In the genomic region with DNA sequence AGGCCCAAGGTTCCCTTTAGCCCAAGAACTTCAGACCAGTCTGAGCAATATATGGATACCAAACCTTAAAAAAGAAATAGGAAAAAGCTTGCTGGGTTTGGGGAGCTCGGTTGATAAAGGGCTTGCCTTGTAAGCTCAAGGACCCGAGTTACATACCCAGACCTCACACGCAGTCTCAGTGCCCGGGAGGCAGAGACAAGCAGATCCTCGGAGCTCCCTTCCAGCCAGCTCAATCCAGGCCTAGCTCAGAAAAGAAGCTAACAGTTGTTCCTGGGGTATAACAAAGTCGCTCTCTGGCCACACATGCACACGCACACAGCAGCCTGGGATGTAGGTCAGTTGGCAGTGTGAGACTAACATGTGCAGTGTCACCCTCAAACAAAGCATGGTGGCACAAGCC, we compare ENCODE assay signal across 20 mouse cellular contexts. TPM values are rescaled to one million over a fixed set of nuclear protein-coding genes. Genes with fewer than 3 reads are reported as not detected.
A peak's percentile ranks its signal among the peaks of the same experiment; 100 is the strongest.
DNase-seq lines count a peak whose midpoint lies in the region; ATAC-seq and TF ChIP-seq lines count a peak whose summit lies in the region.
"Had no signal": no experiment of that assay in that cellular context is flagged by ENCODE, and none has a peak within 500 bp of the region (broad histone marks: within the 10 kb centered on the region; RNA-seq: fewer than 3 reads in every experiment).

No protein-coding gene starts in this region.

- H3K4me3 ChIP-seq in heart, adult 2 months = no peak overlapping the region
- no peak overlapping the region for H3K4me3 ChIP-seq in hindbrain, postnatal 0 days (ENCODE audit: low read length)
- no peak overlapping the region for H3K4me3 ChIP-seq in hindbrain, embryonic 10.5 days
- no peak overlapping the region for H3K4me3 ChIP-seq in embryonic facial prominence, embryonic 14.5 days (ENCODE audit: low read depth, low read length)
- H3K4me3 ChIP-seq in limb, embryonic 15.5 days = no peak overlapping the region
- H3K4me3 ChIP-seq in neural tube, embryonic 15.5 days (replicated peaks) = no peak overlapping the region
- H3K4me3 ChIP-seq: erythroblast, embryonic 14.5 days; midbrain, embryonic 15.5 days had no signal

- TF ChIP-seq POLR2A in heart, adult 2 months (IDR thresholded peaks at IDR 0.05; ENCODE audit: insufficient read depth, low read depth, low read length) = no peak

- no peak for ATAC-seq in hindbrain, postnatal 0 days
- no peak for ATAC-seq in embryonic facial prominence, embryonic 14.5 days (ENCODE audit: low read depth)
- no peak for ATAC-seq in limb, embryonic 15.5 days (ENCODE audit: insufficient number of reproducible peaks, low FRiP score, low TSS enrichment, low read depth)
- ATAC-seq in neural tube, embryonic 15.5 days (ENCODE audit: low FRiP score) = no peak
- ATAC-seq: forebrain, embryonic 14.5 days; midbrain, embryonic 15.5 days had no signal

- no peak for DNase-seq in heart, adult 2 months
- DNase-seq in heart, postnatal 25 days (ENCODE audit: low spot score) = no peak
- DNase-seq in hindbrain, postnatal 0 days (ENCODE audit: low spot score) = no peak
- no peak for DNase-seq in hindbrain, embryonic 10.5 days (ENCODE audit: low spot score)
- DNase-seq in embryonic facial prominence, embryonic 14.5 days (ENCODE audit: low spot score) = no peak
- DNase-seq in spleen, postnatal 36 days (ENCODE audit: low spot score in 2 of 2) = no peak
- DNase-seq: adrenal gland, postnatal 25 days; B cell, adult 2 months; cerebellum, adult 9-10 months; kidney, adult 18-20 months; kidney, postnatal 10 days; lung, adult 2 months; right cerebral cortex, postnatal 14 days; thymus, postnatal 14 days had no signal

- no peaks in the 10 kb centered on the region for H3K36me3 ChIP-seq in heart, adult 2 months (ENCODE audit: control insufficient read depth, insufficient read depth, low read length)
- no peaks in the 10 kb centered on the region for H3K36me3 ChIP-seq in hindbrain, postnatal 0 days (ENCODE audit: insufficient read depth, low read length)
- no peaks in the 10 kb centered on the region for H3K36me3 ChIP-seq in hindbrain, embryonic 10.5 days
- H3K36me3 ChIP-seq in embryonic facial prominence, embryonic 14.5 days (ENCODE audit: control insufficient read depth, insufficient read depth, low read length) = no peaks in the 10 kb centered on the region
- H3K36me3 ChIP-seq in limb, embryonic 15.5 days = no peaks in the 10 kb centered on the region
- no peaks in the 10 kb centered on the region for H3K36me3 ChIP-seq in neural tube, embryonic 15.5 days
- H3K36me3 ChIP-seq: midbrain, embryonic 15.5 days had no signal

- H3K4me1 ChIP-seq in heart, adult 2 months (ENCODE audit: control insufficient read depth, insufficient read depth, low read length) = peaks cover 1% of the 10 kb centered on the region; the same call in 1 of the 2 replicates
- no peaks in the 10 kb centered on the region for H3K4me1 ChIP-seq in hindbrain, postnatal 0 days (ENCODE audit: insufficient read depth, low read length)
- peaks cover 9% of the 10 kb centered on the region; the same call in 1 of the 2 replicates for H3K4me1 ChIP-seq in hindbrain, embryonic 10.5 days (replicated peaks)
- 0 out of 2 replicates have a peak, but pooled peaks cover 4% of the 10 kb centered on the region for H3K4me1 ChIP-seq in embryonic facial prominence, embryonic 14.5 days (ENCODE audit: control insufficient read depth, insufficient read depth, low read length)
- peaks cover 8% of the 10 kb centered on the region; the same call in 1 of the 2 replicates for H3K4me1 ChIP-seq in limb, embryonic 15.5 days
- H3K4me1 ChIP-seq in neural tube, embryonic 15.5 days = no peaks in the 10 kb centered on the region
- H3K4me1 ChIP-seq: midbrain, embryonic 15.5 days had no signal

- no peaks in the 10 kb centered on the region for H3K79me2 ChIP-seq in heart, adult 2 months (replicated peaks; ENCODE audit: control insufficient read depth, insufficient read depth, low read length)

- H3K27ac ChIP-seq in heart, adult 2 months = peak overlapping the region; percentile 42
- H3K27ac ChIP-seq in hindbrain, postnatal 0 days = 0 out of 2 replicates have a peak overlapping the region, but pooled peaks have one; percentile 60
- H3K27ac ChIP-seq in hindbrain, embryonic 10.5 days = no peak overlapping the region
- H3K27ac ChIP-seq in embryonic facial prominence, embryonic 14.5 days (replicated peaks; ENCODE audit: low read depth, low read length) = peak overlapping the region; percentile 68; the same call in 1 of the 2 replicates
- peak overlapping the region; percentile 69 for H3K27ac ChIP-seq in limb, embryonic 15.5 days
- no peak overlapping the region for H3K27ac ChIP-seq in neural tube, embryonic 15.5 days (replicated peaks)
- H3K27ac ChIP-seq: midbrain, embryonic 15.5 days had no signal

- WGBS in heart, adult 2 months = 75% methylated on average over 7 of the region's 7 CpGs
- WGBS in hindbrain, postnatal 0 days = 87% methylated on average over 7 of the region's 7 CpGs
- 86% methylated on average over 7 of the region's 7 CpGs for WGBS in hindbrain, embryonic 10.5 days
- WGBS in embryonic facial prominence, embryonic 14.5 days = 87% methylated on average over 7 of the region's 7 CpGs
- WGBS in limb, embryonic 15.5 days = 83% methylated on average over 7 of the region's 7 CpGs
- 89% methylated on average over 7 of the region's 7 CpGs for WGBS in neural tube, embryonic 15.5 days

- no peak for TF ChIP-seq CTCF in heart, adult 2 months (IDR thresholded peaks at IDR 0.05)
- TF ChIP-seq CTCF in hindbrain, postnatal 0 days (IDR thresholded peaks at IDR 0.05; ENCODE audit: low read depth) = no peak

- TF ChIP-seq EP300 in heart, adult 2 months (IDR thresholded peaks at IDR 0.05; ENCODE audit: insufficient read depth, low read depth, low read length) = no peak

- no peaks in the 10 kb centered on the region for H3K27me3 ChIP-seq in heart, adult 2 months (ENCODE audit: control insufficient read depth, insufficient read depth, low read length)
- no peaks in the 10 kb centered on the region for H3K27me3 ChIP-seq in hindbrain, postnatal 0 days (ENCODE audit: insufficient read depth, low read length)
- no peaks in the 10 kb centered on the region for H3K27me3 ChIP-seq in hindbrain, embryonic 10.5 days (ENCODE audit: insufficient read depth, poor library complexity, severe bottlenecking)
- no peaks in the 10 kb centered on the region for H3K27me3 ChIP-seq in embryonic facial prominence, embryonic 14.5 days (replicated peaks; ENCODE audit: control insufficient read depth, insufficient read depth, low read length)
- H3K27me3 ChIP-seq in limb, embryonic 15.5 days = no peaks in the 10 kb centered on the region
- H3K27me3 ChIP-seq in neural tube, embryonic 15.5 days (replicated peaks) = no peaks in the 10 kb centered on the region
- H3K27me3 ChIP-seq: midbrain, embryonic 15.5 days; Patski had no signal

- no peak overlapping the region for H3K4me2 ChIP-seq in hindbrain, postnatal 0 days (ENCODE audit: low read depth, low read length)
- H3K4me2 ChIP-seq in embryonic facial prominence, embryonic 14.5 days (ENCODE audit: low read depth, low read length) = no peak overlapping the region
- no peak overlapping the region for H3K4me2 ChIP-seq in limb, embryonic 15.5 days
- no peak overlapping the region for H3K4me2 ChIP-seq in neural tube, embryonic 15.5 days
- H3K4me2 ChIP-seq: midbrain, embryonic 15.5 days had no signal

- intact Hi-C loops in heart, adult 2 months (cut with DNase I) = loop anchor here (2.0 to 5.0 kb wide), 3 partner anchors 91 to 231 kb away; no protein-coding TSS in a partner anchor
- intact Hi-C loops in heart, postnatal 25 days (cut with DNase I) = no loop called here

- H3K9me3 ChIP-seq in hindbrain, postnatal 0 days (ENCODE audit: low read length) = no peaks in the 10 kb centered on the region
- H3K9me3 ChIP-seq in hindbrain, embryonic 10.5 days = no peaks in the 10 kb centered on the region
- H3K9me3 ChIP-seq in embryonic facial prominence, embryonic 14.5 days (ENCODE audit: control insufficient read depth, low read length) = no peaks in the 10 kb centered on the region
- no peaks in the 10 kb centered on the region for H3K9me3 ChIP-seq in limb, embryonic 15.5 days
- H3K9me3 ChIP-seq in neural tube, embryonic 15.5 days (replicated peaks) = no peaks in the 10 kb centered on the region
- H3K9me3 ChIP-seq: midbrain, embryonic 15.5 days had no signal

- H3K9ac ChIP-seq in heart, adult 2 months (ENCODE audit: low read depth, low read length) = no peak overlapping the region
- no peak overlapping the region for H3K9ac ChIP-seq in hindbrain, postnatal 0 days (replicated peaks; ENCODE audit: low read length)
- no peak overlapping the region for H3K9ac ChIP-seq in embryonic facial prominence, embryonic 14.5 days (ENCODE audit: low read depth, low read length)
- no peak overlapping the region for H3K9ac ChIP-seq in limb, embryonic 15.5 days
- H3K9ac ChIP-seq in neural tube, embryonic 15.5 days (replicated peaks) = no peak overlapping the region
- H3K9ac ChIP-seq: midbrain, embryonic 15.5 days had no signal

RNA-seq across cellular contexts. Expression of a gene that starts 16.7 kb away (rescaled TPM):
- total RNA-seq in heart, adult 2 months (2021) = 10 to 100 TPM; 57.2 to 70.0 TPM
- 95.6 and 113 TPM in 2 replicates for polyA plus RNA-seq in heart, adult 2 months (2012; rRNA removed)
- 10 to 100 TPM; 63.5 to 64.1 TPM for total RNA-seq in heart, postnatal 25 days (2021)
- total RNA-seq in hindbrain, postnatal 0 days (2014; rRNA removed) = 84.1 and 96.6 TPM in 2 replicates
- polyA plus RNA-seq in hindbrain, postnatal 0 days (2015; fragmentation: Nextera tagmentation; extraction: Ambion mirVana) = 73.3 and 76.2 TPM in 2 replicates
- polyA plus RNA-seq in hindbrain, embryonic 10.5 days (2016; fragmentation: Nextera tagmentation; extraction: Ambion mirVana) = 68.2 and 69.5 TPM in 2 replicates
- 78.3 and 79.8 TPM in 2 replicates for polyA plus RNA-seq in embryonic facial prominence, embryonic 14.5 days (2014; fragmentation: Nextera tagmentation; extraction: Ambion mirVana)
- polyA plus RNA-seq in limb, embryonic 15.5 days (2015; fragmentation: Nextera tagmentation; extraction: Ambion mirVana) = 81.6 and 85.1 TPM in 2 replicates
- 81.6 and 83.1 TPM in 2 replicates for polyA plus RNA-seq in neural tube, embryonic 15.5 days (2015; fragmentation: Nextera tagmentation; extraction: Ambion mirVana)

RNA-seq across cellular contexts. Expression of a gene that starts 47.2 kb away (rescaled TPM):
- 10 to 100 TPM; 30.7 to 34.2 TPM for total RNA-seq in heart, adult 2 months (2021)
- 61.3 and 61.5 TPM in 2 replicates for polyA plus RNA-seq in heart, adult 2 months (2012; rRNA removed)
- 10 to 100 TPM; 36.6 to 37.2 TPM for total RNA-seq in heart, postnatal 25 days (2021)
- total RNA-seq in hindbrain, postnatal 0 days (2014; rRNA removed) = 43.0 and 50.2 TPM in 2 replicates
- polyA plus RNA-seq in hindbrain, postnatal 0 days (2015; fragmentation: Nextera tagmentation; extraction: Ambion mirVana) = 14.0 and 14.4 TPM in 2 replicates
- polyA plus RNA-seq in hindbrain, embryonic 10.5 days (2016; fragmentation: Nextera tagmentation; extraction: Ambion mirVana) = 2.7 and 6.9 TPM in 2 replicates
- 59.2 and 68.0 TPM in 2 replicates for polyA plus RNA-seq in embryonic facial prominence, embryonic 14.5 days (2014; fragmentation: Nextera tagmentation; extraction: Ambion mirVana)
- 59.4 and 64.3 TPM in 2 replicates for polyA plus RNA-seq in limb, embryonic 15.5 days (2015; fragmentation: Nextera tagmentation; extraction: Ambion mirVana)
- polyA plus RNA-seq in neural tube, embryonic 15.5 days (2015; fragmentation: Nextera tagmentation; extraction: Ambion mirVana) = 15.6 and 19.1 TPM in 2 replicates

RNA-seq across cellular contexts. Expression of a gene that starts 58.5 kb away (rescaled TPM):
- 10 to 100 TPM; 24.2 to 26.3 TPM for total RNA-seq in heart, adult 2 months (2021)
- polyA plus RNA-seq in heart, adult 2 months (2012; rRNA removed) = 75.7 and 80.7 TPM in 2 replicates
- total RNA-seq in heart, postnatal 25 days (2021) = 10 to 100 TPM; 29.5 to 31.5 TPM
- total RNA-seq in hindbrain, postnatal 0 days (2014; rRNA removed) = 177 and 188 TPM in 2 replicates
- polyA plus RNA-seq in hindbrain, postnatal 0 days (2015; fragmentation: Nextera tagmentation; extraction: Ambion mirVana) = 131 and 140 TPM in 2 replicates
- polyA plus RNA-seq in hindbrain, embryonic 10.5 days (2016; fragmentation: Nextera tagmentation; extraction: Ambion mirVana) = 149 and 192 TPM in 2 replicates
- polyA plus RNA-seq in embryonic facial prominence, embryonic 14.5 days (2014; fragmentation: Nextera tagmentation; extraction: Ambion mirVana) = 101 and 111 TPM in 2 replicates
- polyA plus RNA-seq in limb, embryonic 15.5 days (2015; fragmentation: Nextera tagmentation; extraction: Ambion mirVana) = 101 and 107 TPM in 2 replicates
- polyA plus RNA-seq in neural tube, embryonic 15.5 days (2015; fragmentation: Nextera tagmentation; extraction: Ambion mirVana) = 122 and 138 TPM in 2 replicates

Comparison
In these comparisons a context has a peak if more than half of its experiments do, and no peak if none do; other contexts are left out.
1. H3K27ac ChIP-seq: peak in heart, adult 2 months (single experiment), hindbrain, postnatal 0 days (single experiment), embryonic facial prominence, embryonic 14.5 days (single experiment) and limb, embryonic 15.5 days (single experiment); none in hindbrain, embryonic 10.5 days (single experiment) and neural tube, embryonic 15.5 days (single experiment).